7 mouse cellular contexts compared by ENCODE assay signal in genomic region chr2:180069770-180070480, GRCm38 (mm10). TPM values are rescaled to one million over a fixed set of nuclear protein-coding genes. Genes with fewer than 3 reads are reported as not detected.
DNase-seq lines count a peak whose midpoint lies in the region; ATAC-seq and TF ChIP-seq lines count a peak whose summit lies in the region.

No protein-coding gene starts in this region.

- peaks cover 10 to 19% of the 10 kb centered on the region in 2 experiments for H3K4me1 ChIP-seq in CH12.LX (ENCODE audit: control insufficient read depth in 1 of 2, insufficient read depth in 2 of 2)
- H3K4me1 ChIP-seq in liver, embryonic 14.5 days (replicated peaks; ENCODE audit: control insufficient read depth in 2 of 2, insufficient read depth in 2 of 2, low read length in 1 of 2): peaks cover 3 to 4% of the 10 kb centered on the region in 2 experiments

- H3K9me3 ChIP-seq in CH12.LX (replicated peaks; ENCODE audit: low read length): no peaks in the 10 kb centered on the region
- H3K9me3 ChIP-seq in liver, embryonic 14.5 days (ENCODE audit: control insufficient read depth, low read length): no peaks in the 10 kb centered on the region

- peak overlapping the region; percentile 62 for H3ac ChIP-seq in C2C12 (ENCODE audit: control insufficient read depth, insufficient read length, low read depth)

- H3K4me2 ChIP-seq in CH12.LX (ENCODE audit: insufficient read depth, low read depth, poor library complexity, severe bottlenecking): peak overlapping the region; percentile 31; the same call in 1 of the 2 replicates
- peak overlapping the region; percentile 76 for H3K4me2 ChIP-seq in liver, embryonic 14.5 days (ENCODE audit: low read depth)

- TF ChIP-seq RAD21 in CH12.LX (IDR thresholded peaks at IDR 0.05; ENCODE audit: low read depth, low read length): no peak

- peak overlapping the region; percentile 86 for H3K9ac ChIP-seq in CH12.LX (ENCODE audit: insufficient read depth, low read depth)
- peak overlapping the region; percentile 82 for H3K9ac ChIP-seq in liver, embryonic 14.5 days (replicated peaks)

- in situ Hi-C loops in CH12.LX (cut with MboI; ENCODE audit: low pct_ligation_motif_present, low pct_unique_long_range_greater_than_20kb, low sequenced_read_pairs): no loop called here

- no peak for TF ChIP-seq POLR2A in CH12.LX (IDR thresholded peaks at IDR 0.05; ENCODE audit: low read depth, low read length)

- no peak for DNase-seq in CH12.LX (ENCODE audit: extremely low read depth)
- DNase-seq in gonadal fat pad, adult 2 months (ENCODE audit: low read depth): peak; percentile 12
- DNase-seq in liver, embryonic 14.5 days (ENCODE audit: low read depth in 3 of 3, low spot score in 3 of 3): no peak
- no peak for DNase-seq in left cerebral cortex, adult 9 months (ENCODE audit: low spot score in 2 of 2)
- no peak for DNase-seq in adipocyte (ENCODE audit: low spot score)
- DNase-seq in layer of hippocampus, adult 18-20 months (ENCODE audit: low spot score in 2 of 2): no peak

- ATAC-seq in liver, embryonic 14.5 days (ENCODE audit: insufficient read depth): peak; percentile 61

- TF ChIP-seq CTCF in C2C12 (IDR thresholded peaks at IDR 0.05; ENCODE audit: control insufficient read depth, insufficient read depth, insufficient read length) (no peak), CH12.LX (conservative IDR thresholded peaks at IDR 0.05 in 1 of 2, IDR thresholded peaks at IDR 0.05 in 1 of 2; ENCODE audit: low read depth in 2 of 2, low read length in 2 of 2) (no peak)
- TF ChIP-seq CTCF in liver, embryonic 14.5 days (IDR thresholded peaks at IDR 0.05; ENCODE audit: low read depth): no peak

- no peaks in the 10 kb centered on the region for H3K79me3 ChIP-seq in C2C12 (ENCODE audit: low read depth)

- H3K79me2 ChIP-seq in C2C12 (ENCODE audit: control insufficient read depth, insufficient read depth) (peaks cover 15% of the 10 kb centered on the region), CH12.LX (replicated peaks; ENCODE audit: control insufficient read depth, extremely low read depth, insufficient read depth, poor library complexity, severe bottlenecking) (peaks cover 4% of the 10 kb centered on the region; the same call in 1 of the 2 replicates)

- H3K36me3 ChIP-seq in C2C12 (ENCODE audit: control insufficient read depth, insufficient read depth) (peaks cover 7% of the 10 kb centered on the region), CH12.LX (replicated peaks in 1 of 2; ENCODE audit: control insufficient read depth in 1 of 2, insufficient read depth in 1 of 2, low read length in 1 of 2) (peaks cover 14 to 34% of the 10 kb centered on the region in 2 experiments)
- no peaks in the 10 kb centered on the region for H3K36me3 ChIP-seq in liver, embryonic 14.5 days (replicated peaks; ENCODE audit: control insufficient read depth, insufficient read depth, low read depth)

- 28% methylated on average over 20 of the region's 20 CpGs for whole genome bisulfite sequencing in liver, embryonic 14.5 days (ENCODE audit: insufficient replicate concordance)

- no peak overlapping the region for H3K27ac ChIP-seq in CH12.LX (ENCODE audit: insufficient read depth, low read depth)
- H3K27ac ChIP-seq in liver, embryonic 14.5 days: no peak overlapping the region

- H3K27me3 ChIP-seq in C2C12 (ENCODE audit: control insufficient read depth, insufficient read depth, insufficient read length): no peaks in the 10 kb centered on the region
- H3K27me3 ChIP-seq in CH12.LX (replicated peaks): no peaks in the 10 kb centered on the region
- no peaks in the 10 kb centered on the region for H3K27me3 ChIP-seq in liver, embryonic 14.5 days (ENCODE audit: control insufficient read depth, insufficient read depth, low read length)

- H3K4me3 ChIP-seq in C2C12 (ENCODE audit: insufficient read depth, poor library complexity, severe bottlenecking): peak overlapping the region; percentile 90
- peak overlapping the region; percentile 79 to 90 (median 87) for H3K4me3 ChIP-seq in CH12.LX (replicated peaks in 1 of 3; ENCODE audit: low read depth in 2 of 3, low read length in 2 of 3, poor library complexity in 1 of 3)
- peak overlapping the region; percentile 78 to 90 for H3K4me3 ChIP-seq in liver, embryonic 14.5 days (ENCODE audit: insufficient read depth in 1 of 2, low read depth in 2 of 2, low read length in 2 of 2)

- TF ChIP-seq EP300 in CH12.LX (IDR thresholded peaks at IDR 0.05; ENCODE audit: low read length): no peak
- no peak for TF ChIP-seq EP300 in liver, embryonic 14.5 days (IDR thresholded peaks at IDR 0.05; ENCODE audit: low read depth)

- dilution Hi-C loops in CH12.LX (cut with MboI; ENCODE audit: extremely low pct_ligation_motif_present, extremely low pct_unique_long_range_greater_than_20kb, low sequenced_read_pairs): loop anchor here (25.0 kb wide), 1 partner anchor 158 kb away; no protein-coding TSS in a partner anchor

TF ChIP-seq in C2C12, 6 proteins besides CTCF, POLR2A, EP300 and RAD21:
- no peak for TF ChIP-seq MYOG (IDR thresholded peaks at IDR 0.05; ENCODE audit: control insufficient read depth, extremely low read depth, insufficient read length)
- no peak for TF ChIP-seq FOSL1 (IDR thresholded peaks at IDR 0.05; ENCODE audit: insufficient read depth, low read length, poor library complexity, severe bottlenecking)
- TF ChIP-seq MAX (IDR thresholded peaks at IDR 0.05): no peak
- TF ChIP-seq USF1 (IDR thresholded peaks at IDR 0.05; ENCODE audit: low read depth): no peak
- no peak for TF ChIP-seq CEBPB (IDR thresholded peaks at IDR 0.05; ENCODE audit: low read depth)
- TF ChIP-seq MYOD1 (IDR thresholded peaks at IDR 0.05; ENCODE audit: control insufficient read depth, insufficient read length, low read depth): no peak
TF ChIP-seq in C2C12: peak in this region for 0.

TF ChIP-seq in CH12.LX, 34 proteins besides CTCF, POLR2A, EP300 and RAD21 (continues in another document):
- TF ChIP-seq KAT2A (IDR thresholded peaks at IDR 0.05; ENCODE audit: insufficient replicate concordance, low read length) (no peak), MAX (IDR thresholded peaks at IDR 0.05; ENCODE audit: low read length) (no peak), SMC3 (IDR thresholded peaks at IDR 0.05; ENCODE audit: low read depth, low read length) (no peak), CHD2 (IDR thresholded peaks at IDR 0.05; ENCODE audit: low read length) (no peak), MAFK (IDR thresholded peaks at IDR 0.05; ENCODE audit: insufficient replicate concordance, low read length) (no peak), SIN3A (IDR thresholded peaks at IDR 0.05; ENCODE audit: low read length) (no peak), ZMIZ1 (IDR thresholded peaks at IDR 0.05; ENCODE audit: low read depth, low read length) (no peak), POLR2AphosphoS2 (IDR thresholded peaks at IDR 0.05; ENCODE audit: low read depth, low read length) (no peak), PAX5 (IDR thresholded peaks at IDR 0.05; ENCODE audit: low read length) (no peak), UBTF (IDR thresholded peaks at IDR 0.05; ENCODE audit: low read depth, low read length) (no peak), ZKSCAN1 (IDR thresholded peaks at IDR 0.05; ENCODE audit: borderline replicate concordance, low read depth, low read length) (no peak), USF2 (conservative IDR thresholded peaks at IDR 0.05; ENCODE audit: low read depth, low read length) (no peak)

RNA-seq across cellular contexts. Expression of gene Mtg2, which starts 0.5 kb away (rescaled TPM):
- polyA plus RNA-seq in C2C12 (2012; fragmentation: generic; extraction: Trizol) (18.0 TPM), CH12.LX (2012; ENCODE audit: insufficient read length, low read depth) (23.5 and 28.6 TPM in 2 replicates)
- total RNA-seq in CH12.LX (2012; rRNA removed) (24.7 and 31.8 TPM in 2 replicates), CH12.LX (2014; rRNA removed) (24.1 and 26.5 TPM in 2 replicates)
- 19.0 and 19.1 TPM in 2 replicates for polyA plus RNA-seq in gonadal fat pad, adult 2 months (2012; rRNA removed)
- polyA plus RNA-seq in liver, embryonic 14.5 days (2012; rRNA removed): 7.7 and 8.5 TPM in 2 replicates
- polyA plus RNA-seq in liver, embryonic 14.5 days (2014; fragmentation: Nextera tagmentation; extraction: Ambion mirVana): 9.9 and 10.7 TPM in 2 replicates
- total RNA-seq in layer of hippocampus, adult 18-20 months (2021): 10 to 100 TPM; 17.9 to 18.9 TPM

RNA-seq across cellular contexts. Expression of gene Ss18l1, which starts 27.6 kb away (rescaled TPM):
- polyA plus RNA-seq in C2C12 (2012; fragmentation: generic; extraction: Trizol) (0.96 TPM), CH12.LX (2012; ENCODE audit: insufficient read length, low read depth) (1.7 and 2.1 TPM in 2 replicates)
- total RNA-seq in CH12.LX (2012; rRNA removed) (2.1 and 3.0 TPM in 2 replicates), CH12.LX (2014; rRNA removed) (2.0 TPM in 2 replicates)
- polyA plus RNA-seq in gonadal fat pad, adult 2 months (2012; rRNA removed): 39.2 and 58.7 TPM in 2 replicates
- 1.0 and 1.3 TPM in 2 replicates for polyA plus RNA-seq in liver, embryonic 14.5 days (2012; rRNA removed)
- polyA plus RNA-seq in liver, embryonic 14.5 days (2014; fragmentation: Nextera tagmentation; extraction: Ambion mirVana): 0.37 and 0.44 TPM in 2 replicates
- total RNA-seq in layer of hippocampus, adult 18-20 months (2021): 10 to 100 TPM; 45.3 to 45.8 TPM

RNA-seq across cellular contexts. Expression of gene Psma7, which starts 27.7 kb away (rescaled TPM):
- polyA plus RNA-seq in C2C12 (2012; fragmentation: generic; extraction: Trizol) (559 TPM), CH12.LX (2012; ENCODE audit: insufficient read length, low read depth) (418 and 466 TPM in 2 replicates)
- total RNA-seq in CH12.LX (2012; rRNA removed) (443 and 533 TPM in 2 replicates), CH12.LX (2014; rRNA removed) (569 and 598 TPM in 2 replicates)
- polyA plus RNA-seq in gonadal fat pad, adult 2 months (2012; rRNA removed): 231 and 271 TPM in 2 replicates
- polyA plus RNA-seq in liver, embryonic 14.5 days (2012; rRNA removed): 115 and 150 TPM in 2 replicates
- 310 and 347 TPM in 2 replicates for polyA plus RNA-seq in liver, embryonic 14.5 days (2014; fragmentation: Nextera tagmentation; extraction: Ambion mirVana)
- 100 to 1,000 TPM; 163 to 171 TPM for total RNA-seq in layer of hippocampus, adult 18-20 months (2021)

RNA-seq across cellular contexts. Expression of gene Hrh3, which starts 34.4 kb away (rescaled TPM):
- not detected for polyA plus RNA-seq in C2C12 (2012; fragmentation: generic; extraction: Trizol)
- not detected in 2 replicates for total RNA-seq in CH12.LX (2012; rRNA removed)
- total RNA-seq in CH12.LX (2014; rRNA removed): not detected in 2 replicates
- polyA plus RNA-seq in CH12.LX (2012; ENCODE audit: insufficient read length, low read depth): not detected in 2 replicates
- polyA plus RNA-seq in gonadal fat pad, adult 2 months (2012; rRNA removed): 1.4 and 1.5 TPM in 2 replicates
- 0.02 TPM in 1 of 2 replicates, not detected in the other for polyA plus RNA-seq in liver, embryonic 14.5 days (2012; rRNA removed)
- not detected in 2 replicates for polyA plus RNA-seq in liver, embryonic 14.5 days (2014; fragmentation: Nextera tagmentation; extraction: Ambion mirVana)
- 10 to 100 TPM; 49.0 to 63.4 TPM for total RNA-seq in layer of hippocampus, adult 18-20 months (2021)

RNA-seq across cellular contexts. Expression of gene Lsm14b, which starts 45.1 kb away (rescaled TPM):
- 35.2 TPM for polyA plus RNA-seq in C2C12 (2012; fragmentation: generic; extraction: Trizol)
- total RNA-seq in CH12.LX (2012; rRNA removed): 16.5 and 16.9 TPM in 2 replicates
- 12.2 and 12.6 TPM in 2 replicates for total RNA-seq in CH12.LX (2014; rRNA removed)
- 15.3 and 15.6 TPM in 2 replicates for polyA plus RNA-seq in CH12.LX (2012; ENCODE audit: insufficient read length, low read depth)
- 31.1 and 42.4 TPM in 2 replicates for polyA plus RNA-seq in gonadal fat pad, adult 2 months (2012; rRNA removed)
- polyA plus RNA-seq in liver, embryonic 14.5 days (2012; rRNA removed): 6.0 and 10.7 TPM in 2 replicates
- 1.5 and 1.7 TPM in 2 replicates for polyA plus RNA-seq in liver, embryonic 14.5 days (2014; fragmentation: Nextera tagmentation; extraction: Ambion mirVana)
- 10 to 100 TPM; 97.5 to 98.5 TPM for total RNA-seq in layer of hippocampus, adult 18-20 months (2021)

Comparison
In these comparisons a context has a peak if more than half of its experiments do, and no peak if none do; other contexts are left out.
1. RNA of gene Ss18l1, which starts 27.6 kb away (polyA plus RNA-seq): 39.2 to 58.7 TPM in gonadal fat pad, adult 2 months; 1.7 to 2.1 TPM in CH12.LX, 0.37 to 1.3 TPM in liver, embryonic 14.5 days and 0.96 TPM in C2C12 (single experiment); every median in the first group is over 10 times any median in the second.
2. Peak in every context shown above with its lines, with median percentiles within 50 percentile points of each other: H3K4me3 ChIP-seq.